Mouse (Mus musculus) intestine, postnatal 0 days (tissue): ENCODE results near the gene Wdtc1. TPM values are rescaled to one million over a fixed set of nuclear protein-coding genes. Genes with fewer than 3 reads are reported as not detected.

Experiments
- ATAC-seq: fragments of 200-750 bp; cut with Nextera tagmentation; 2 replicates; pipeline ENCODE4 v1.8.0; 2017; ENCODE audit warnings: mild to moderate bottlenecking, moderate TSS enrichment, moderate library complexity
- H3K27ac ChIP-seq: fragments of 300-500 bp; sonication (generic); 2 replicates; pipeline ENCODE4 v1.5.1; 2014; ENCODE audit warnings: mild to moderate bottlenecking, low read depth, low read length, moderate library complexity
- H3K27me3 ChIP-seq: fragments of 300-500 bp; sonication (generic); replicated peaks from 2 replicates; pipeline ENCODE4 v1.6.1; 2014; ENCODE audit warnings: low read length, mixed read lengths; ENCODE audit not compliant: control insufficient read depth, insufficient read depth
- H3K36me3 ChIP-seq: fragments of 300-500 bp; sonication (generic); 2 replicates; pipeline ENCODE4 v1.6.1; 2014; ENCODE audit warnings: mild to moderate bottlenecking, moderate library complexity; ENCODE audit not compliant: control insufficient read depth, insufficient read depth
- H3K4me1 ChIP-seq: fragments of 300-500 bp; sonication (generic); replicated peaks from 2 replicates; pipeline ENCODE4 v1.6.1; 2014; ENCODE audit warnings: antibody characterized with exemption, low read length, mixed read lengths; ENCODE audit not compliant: control insufficient read depth, insufficient read depth
- H3K4me2 ChIP-seq: fragments of 300-500 bp; sonication (generic); replicated peaks from 2 replicates; pipeline ENCODE4 v1.6.1; 2014; ENCODE audit warnings: low read depth, mild to moderate bottlenecking, moderate library complexity
- H3K4me3 ChIP-seq: fragments of 300-500 bp; sonication (generic); 2 replicates; pipeline ENCODE4 v1.5.1; 2014; ENCODE audit warnings: low read depth, low read length
- H3K9ac ChIP-seq: fragments of 300-500 bp; sonication (generic); 2 replicates; pipeline ENCODE4 v1.6.1; 2014; ENCODE audit warnings: mild to moderate bottlenecking, low read depth, low read length
- H3K9me3 ChIP-seq: fragments of 300-500 bp; sonication (generic); 2 replicates; pipeline ENCODE4 v1.6.1; 2016; ENCODE audit warnings: mixed run types; ENCODE audit not compliant: control insufficient read depth
- CTCF ChIP-seq: sonication (generic); IDR thresholded peaks from 2 replicates; pipeline ENCODE4 v1.5.1; 2016; ENCODE audit warnings: low read depth, mild to moderate bottlenecking, control low read depth, antibody characterized with exemption, moderate library complexity
- WGBS: fragments of 180-500 bp; shearing (Covaris S2); extraction: QIAGEN DNeasy Blood & Tissue Kit; methylation state at CpG from one replicate; pipeline ENCODE4 v1.1.7; 2014; 5-methylcytosine and 5-hydroxymethylcytosine counted together
- polyA plus RNA-seq: library from polyadenylated mRNA; unstranded; fragments of >200 nt; fragmentation: Nextera tagmentation; extraction: Ambion mirVana; gene quantifications from 2 replicates; pipeline ENCODE4 v1.2.1, GENCODE M21; 2015

The Wdtc1 gene
- polyA plus RNA-seq, 1 experiment from 2014 or later = 7.2 TPM

GRCm38 (mm10) chr4:133309948-133310347, 43.3 kb downstream of the Wdtc1 start:
- TF ChIP-seq CTCF = peak; percentile 97
- ATAC-seq = no peak
- H3K36me3 ChIP-seq = peaks cover 21% of the 10 kb centered on the region; the same call in 1 of the 2 replicates
- H3K27ac ChIP-seq = no peak overlapping the region
- H3K4me2 ChIP-seq = no peak overlapping the region
- H3K9ac ChIP-seq = no peak overlapping the region
- no peaks in the 10 kb centered on the region for H3K9me3 ChIP-seq
- WGBS = 0% methylated on average over 3 of the region's 3 CpGs
- H3K27me3 ChIP-seq = no peaks in the 10 kb centered on the region
- no peak overlapping the region for H3K4me3 ChIP-seq
- no peaks in the 10 kb centered on the region for H3K4me1 ChIP-seq

DNA sequence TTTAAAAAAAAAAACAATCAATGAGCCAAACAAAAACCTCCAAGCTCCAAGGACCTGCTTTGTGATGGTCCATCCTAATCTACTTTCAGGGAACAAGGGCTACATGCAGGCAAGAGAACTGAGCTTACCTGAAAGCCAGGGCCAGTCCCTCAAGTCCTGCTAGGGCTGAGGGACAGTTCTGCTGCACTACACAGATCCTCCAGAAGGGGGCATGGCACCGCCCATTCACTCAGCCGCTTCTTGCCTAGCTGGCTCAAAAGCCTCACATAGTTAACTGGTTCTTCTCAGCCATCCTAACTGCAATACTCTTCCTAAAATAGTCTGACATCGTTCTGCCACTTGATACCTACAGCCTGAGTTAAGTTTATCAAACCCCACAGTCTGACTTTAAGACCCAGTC, 46.0 kb downstream of the Wdtc1 start:
- no peak overlapping the region for H3K4me2 ChIP-seq
- no peak for ATAC-seq
- no peaks in the 10 kb centered on the region for H3K4me1 ChIP-seq
- H3K9me3 ChIP-seq = no peaks in the 10 kb centered on the region
- WGBS = 41% methylated on average over 3 of the region's 3 CpGs
- no peak overlapping the region for H3K4me3 ChIP-seq
- H3K9ac ChIP-seq = no peak overlapping the region
- peaks cover 26% of the 10 kb centered on the region; the same call in 1 of the 2 replicates for H3K36me3 ChIP-seq
- no peak overlapping the region for H3K27ac ChIP-seq
- peak; percentile 81 for TF ChIP-seq CTCF
- no peaks in the 10 kb centered on the region for H3K27me3 ChIP-seq

DNA sequence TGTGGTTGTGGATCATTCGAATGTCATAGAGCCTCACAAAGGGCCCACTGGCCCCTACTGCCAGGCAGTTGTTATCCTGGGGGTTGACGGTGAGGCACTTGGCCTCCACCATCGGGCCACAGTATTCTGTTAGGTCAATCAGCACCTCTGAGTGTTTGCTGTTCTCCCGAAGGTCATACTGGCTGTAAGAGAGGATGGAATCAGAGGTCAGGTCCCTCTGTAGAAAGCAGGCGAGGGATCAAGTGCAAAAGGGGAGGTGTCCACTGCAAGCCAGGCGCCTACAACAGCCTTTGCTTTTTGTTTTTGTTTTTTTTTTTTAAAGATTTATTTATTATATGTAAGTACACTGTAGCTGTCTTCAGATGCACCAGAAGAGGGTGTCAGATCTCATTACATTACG, 47.5 kb downstream of the Wdtc1 start:
- no peak overlapping the region for H3K4me3 ChIP-seq
- WGBS = 91% methylated on average over 7 of the region's 7 CpGs
- peaks cover 39% of the 10 kb centered on the region for H3K36me3 ChIP-seq
- no peak overlapping the region for H3K27ac ChIP-seq
- H3K9ac ChIP-seq = no peak overlapping the region
- no peak for ATAC-seq
- H3K27me3 ChIP-seq = no peaks in the 10 kb centered on the region
- no peaks in the 10 kb centered on the region for H3K4me1 ChIP-seq
- TF ChIP-seq CTCF = no peak
- no peak overlapping the region for H3K4me2 ChIP-seq
- no peaks in the 10 kb centered on the region for H3K9me3 ChIP-seq

- no peak for TF ChIP-seq CTCF
- no peak for ATAC-seq
- H3K4me1 ChIP-seq = no peaks in the 10 kb centered on the region
- H3K27me3 ChIP-seq = no peaks in the 10 kb centered on the region
- no peak overlapping the region for H3K9ac ChIP-seq
- H3K4me3 ChIP-seq = no peak overlapping the region
- WGBS = 93% methylated on average over 7 of the region's 7 CpGs
- H3K27ac ChIP-seq = no peak overlapping the region
- peaks cover 50% of the 10 kb centered on the region for H3K36me3 ChIP-seq
- no peaks in the 10 kb centered on the region for H3K9me3 ChIP-seq
- no peak overlapping the region for H3K4me2 ChIP-seq
These were observed 48.5 kb downstream of the Wdtc1 start for GRCm38 (mm10) chr4:133304770-133305169.

DNA sequence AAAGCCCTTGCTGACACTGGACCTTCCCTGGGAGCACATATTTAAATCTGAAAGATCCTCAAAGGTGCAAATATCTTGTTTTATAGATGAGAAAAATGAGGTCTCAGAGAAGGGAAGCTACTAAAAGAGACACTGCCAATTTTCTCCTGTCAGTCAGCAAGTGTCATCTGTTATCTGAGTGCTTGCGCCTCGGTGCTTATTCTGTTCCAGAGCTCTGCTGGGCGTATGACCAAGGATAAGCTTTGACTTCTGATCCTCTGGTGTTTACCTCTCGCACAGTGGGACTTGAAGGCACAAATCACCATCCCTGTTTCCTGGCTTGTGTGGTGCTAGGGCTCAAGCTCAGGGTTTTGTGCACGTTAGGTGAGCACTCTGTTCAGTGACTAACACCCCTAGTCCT, 50.6 kb downstream of the Wdtc1 start:
- no peak for TF ChIP-seq CTCF
- Histone ChIP-seq H3K27ac (no peak overlapping the region), H3K9me3 (no peaks in the 10 kb centered on the region), H3K4me3 (no peak overlapping the region), H3K27me3 (no peaks in the 10 kb centered on the region), H3K4me2 (no peak overlapping the region), H3K9ac (no peak overlapping the region), H3K36me3 (peaks cover 49% of the 10 kb centered on the region), H3K4me1 (no peaks in the 10 kb centered on the region)
- 80% methylated on average over 5 of the region's 5 CpGs for WGBS
- no peak for ATAC-seq

- 28% methylated on average over 4 of the region's 4 CpGs for WGBS
- H3K36me3 ChIP-seq = peaks cover 48% of the 10 kb centered on the region
- H3K4me3 ChIP-seq = no peak overlapping the region
- H3K4me1 ChIP-seq = no peaks in the 10 kb centered on the region
- no peak overlapping the region for H3K4me2 ChIP-seq
- H3K27ac ChIP-seq = no peak overlapping the region
- no peaks in the 10 kb centered on the region for H3K9me3 ChIP-seq
- no peaks in the 10 kb centered on the region for H3K27me3 ChIP-seq
- ATAC-seq = no peak
- TF ChIP-seq CTCF = peak; percentile 94
- no peak overlapping the region for H3K9ac ChIP-seq
These were observed 51.5 kb downstream of the Wdtc1 start for GRCm38 (mm10) chr4:133301802-133302201.

DNA sequence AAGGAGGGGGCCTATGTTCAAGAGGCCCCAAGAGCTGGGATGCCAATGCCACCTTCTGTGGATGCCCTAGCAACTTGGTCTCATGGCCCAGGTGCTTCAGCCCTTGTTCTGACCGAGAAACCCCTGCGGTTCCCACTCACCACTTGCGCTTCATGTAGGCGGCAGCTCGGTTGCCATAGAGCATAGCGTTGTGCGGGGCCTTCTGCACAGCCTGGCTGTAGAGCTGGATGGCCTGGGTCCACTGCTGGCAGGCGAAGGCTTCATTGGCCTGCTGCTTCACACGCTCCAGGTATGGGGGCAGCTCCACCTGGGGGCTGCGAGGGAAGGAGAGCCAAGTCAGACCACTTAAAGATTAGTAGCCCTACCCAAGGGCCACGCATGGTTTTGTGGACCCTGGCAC, 52.9 kb downstream of the Wdtc1 start:
- no peaks in the 10 kb centered on the region for H3K27me3 ChIP-seq
- ATAC-seq = no peak
- no peak overlapping the region for H3K27ac ChIP-seq
- 91% methylated on average over 11 of the region's 11 CpGs for WGBS
- TF ChIP-seq CTCF = no peak
- no peak overlapping the region for H3K4me2 ChIP-seq
- no peaks in the 10 kb centered on the region for H3K4me1 ChIP-seq
- no peak overlapping the region for H3K9ac ChIP-seq
- H3K9me3 ChIP-seq = no peaks in the 10 kb centered on the region
- H3K36me3 ChIP-seq = peaks cover 54% of the 10 kb centered on the region
- no peak overlapping the region for H3K4me3 ChIP-seq
